Mouse (Mus musculus): Measurements from ENCODE around the gene Msh4.
"Not testable (repeated sequence)": the region's sequence is repeated elsewhere in the genome, so short reads cannot be mapped to it uniquely, and the experiment has no call there.

The Msh4 gene

GRCm38 (mm10) chr3:153911197-153911881, 5.4 kb upstream of the Msh4 start:
- peak; percentile 43 to 67 for DNase-seq

- peak in 1 of 2 experiments; percentile 13 for DNase-seq
Observed at GRCm38 (mm10) chr3:153910489-153910888, 4.6 kb upstream of the Msh4 start.

GRCm38 (mm10) chr3:153908919-153909318, 3.0 kb upstream of the Msh4 start:
- no peak for DNase-seq

- DNase-seq, result peak; percentile 17 to 34
Observed at GRCm38 (mm10) chr3:153905251-153906135, 445 bp downstream of the Msh4 start.

- DNase-seq, result peak; percentile 54 to 77
Observed at GRCm38 (mm10) chr3:153904586-153904985, 1.4 kb downstream of the Msh4 start.

- no peak for DNase-seq
Observed at GRCm38 (mm10) chr3:153902595-153902994, 3.3 kb downstream of the Msh4 start.

GRCm38 (mm10) chr3:153901904-153902303, 4.0 kb downstream of the Msh4 start:
- no peak for DNase-seq

- DNase-seq, result no peak
Observed at GRCm38 (mm10) chr3:153897216-153897615, 8.7 kb downstream of the Msh4 start.

GRCm38 (mm10) chr3:153895454-153895853, 10.5 kb downstream of the Msh4 start:
- DNase-seq, result no peak

GRCm38 (mm10) chr3:153889188-153889781, 16.7 kb downstream of the Msh4 start:
- no peak for DNase-seq

GRCm38 (mm10) chr3:153888141-153888540, 17.8 kb downstream of the Msh4 start:
- no peak for DNase-seq

GRCm38 (mm10) chr3:153886296-153886695, 19.6 kb downstream of the Msh4 start:
- no peak for DNase-seq

- DNase-seq, result no peak
Observed at GRCm38 (mm10) chr3:153871396-153871795, 34.5 kb downstream of the Msh4 start.

GRCm38 (mm10) chr3:153867149-153868136, 38.5 kb downstream of the Msh4 start:
- peak in 1 of 2 experiments; percentile 11 for DNase-seq

- no peak for DNase-seq
Observed at GRCm38 (mm10) chr3:153864636-153865429, 41.1 kb downstream of the Msh4 start.

- no peak for DNase-seq
Observed at GRCm38 (mm10) chr3:153863816-153864215, 42.1 kb downstream of the Msh4 start.

- not testable (repeated sequence) for DNase-seq
Observed at GRCm38 (mm10) chr3:153860392-153860791, 45.5 kb downstream of the Msh4 start.

GRCm38 (mm10) chr3:153858350-153859001, 47.5 kb downstream of the Msh4 start:
- no peak for DNase-seq

- DNase-seq, result no peak
Observed at GRCm38 (mm10) chr3:153852266-153852665, 53.7 kb downstream of the Msh4 start.

- DNase-seq, result no peak
Observed at GRCm38 (mm10) chr3:153850759-153851158, 55.2 kb downstream of the Msh4 start.
